In genomic region chr17:26953201-26953600, GRCm38 (mm10) we compare ENCODE assay signal across 9 mouse cellular contexts. TPM values are rescaled to one million over a fixed set of nuclear protein-coding genes. Genes with fewer than 3 reads are reported as not detected.
DNase-seq lines count a peak whose midpoint lies in the region; ATAC-seq and TF ChIP-seq lines count a peak whose summit lies in the region.
"Had no signal": no experiment of that assay in that cellular context is flagged by ENCODE, and none has a peak within 500 bp of the region (broad histone marks: within the 10 kb centered on the region; RNA-seq: fewer than 3 reads in every experiment).

No protein-coding gene starts in this region.

- intact Hi-C loops in heart, postnatal 10 days (cut with DNase I), result no loop called here

- H3K9ac ChIP-seq in heart, embryonic 15.5 days, result peak overlapping the region; percentile 39; the same call in 1 of the 2 replicates
- peak overlapping the region; percentile 71 for H3K9ac ChIP-seq in embryonic facial prominence, embryonic 13.5 days
- H3K9ac ChIP-seq in hindbrain, embryonic 11.5 days (ENCODE audit: low read depth, low read length), result peak overlapping the region; percentile 5; the same call in 1 of the 2 replicates
- H3K9ac ChIP-seq in midbrain, embryonic 11.5 days (ENCODE audit: low read length), result peak overlapping the region; percentile 74

- H3K4me3 ChIP-seq in heart, embryonic 15.5 days, result no peak overlapping the region
- peak overlapping the region; percentile 42 for H3K4me3 ChIP-seq in embryonic facial prominence, embryonic 13.5 days
- 0 out of 2 replicates have a peak overlapping the region, but pooled peaks have one; percentile 12 for H3K4me3 ChIP-seq in hindbrain, embryonic 11.5 days (ENCODE audit: low read depth, low read length)
- peak overlapping the region; percentile 41; the same call in 1 of the 2 replicates for H3K4me3 ChIP-seq in midbrain, embryonic 11.5 days (ENCODE audit: low read depth, low read length)
- H3K4me3 ChIP-seq in thymus, adult 2 months (ENCODE audit: control insufficient read depth, insufficient read depth, low read length), result no peak overlapping the region

- no peak for DNase-seq in heart, postnatal 10 days
- DNase-seq in hindbrain, embryonic 11.5 days (ENCODE audit: low spot score), result no peak
- DNase-seq in midbrain, embryonic 11.5 days (ENCODE audit: low spot score, missing footprints), result no peak
- DNase-seq in urinary bladder, postnatal 25 days (ENCODE audit: low spot score), result no peak
- DNase-seq in thymus, adult 2 months, result no peak
- DNase-seq in ovary, postnatal 10 days (ENCODE audit: low spot score), result no peak

- WGBS in heart, embryonic 15.5 days, result 31% methylated on average over 6 of the region's 6 CpGs
- WGBS in embryonic facial prominence, embryonic 13.5 days, result 27% methylated on average over 6 of the region's 6 CpGs
- WGBS in hindbrain, embryonic 11.5 days, result 25% methylated on average over 6 of the region's 6 CpGs
- 15% methylated on average over 6 of the region's 6 CpGs for WGBS in midbrain, embryonic 11.5 days
- WGBS in thymus, adult 2 months, result 72% methylated on average over 6 of the region's 6 CpGs

- TF ChIP-seq POLR2A in thymus, adult 2 months (IDR thresholded peaks at IDR 0.05; ENCODE audit: control insufficient read depth, extremely low read depth, insufficient read depth, low read length, poor library complexity), result no peak

- H3K27me3 ChIP-seq in heart, embryonic 15.5 days, result no peaks in the 10 kb centered on the region
- no peaks in the 10 kb centered on the region for H3K27me3 ChIP-seq in embryonic facial prominence, embryonic 13.5 days
- no peaks in the 10 kb centered on the region for H3K27me3 ChIP-seq in hindbrain, embryonic 11.5 days (ENCODE audit: control insufficient read depth, insufficient read depth, low read length)
- no peaks in the 10 kb centered on the region for H3K27me3 ChIP-seq in midbrain, embryonic 11.5 days (ENCODE audit: control insufficient read depth, insufficient read depth, low read length)
- peaks cover 6% of the 10 kb centered on the region; the same call in 1 of the 2 replicates for H3K27me3 ChIP-seq in thymus, adult 2 months (ENCODE audit: control insufficient read depth, insufficient read depth, low read length)

- TF ChIP-seq CTCF in thymus, adult 2 months (IDR thresholded peaks at IDR 0.05; ENCODE audit: borderline replicate concordance, control insufficient read depth, extremely low read depth, insufficient read depth, low read length, poor library complexity), result no peak

- ATAC-seq in heart, embryonic 15.5 days (replicated peaks; ENCODE audit: insufficient number of reproducible peaks, insufficient read depth, low FRiP score, low read depth), result no peak
- ATAC-seq in embryonic facial prominence, embryonic 13.5 days (ENCODE audit: insufficient number of reproducible peaks, insufficient read depth, low FRiP score, low TSS enrichment, low read depth), result no peak
- ATAC-seq in hindbrain, embryonic 11.5 days (ENCODE audit: low FRiP score), result no peak
- ATAC-seq in midbrain, embryonic 11.5 days (ENCODE audit: low FRiP score), result no peak

- no peaks in the 10 kb centered on the region for H3K9me3 ChIP-seq in heart, embryonic 15.5 days (replicated peaks)
- no peaks in the 10 kb centered on the region for H3K9me3 ChIP-seq in embryonic facial prominence, embryonic 13.5 days
- H3K9me3 ChIP-seq in hindbrain, embryonic 11.5 days (ENCODE audit: control insufficient read depth, low read length), result no peaks in the 10 kb centered on the region
- no peaks in the 10 kb centered on the region for H3K9me3 ChIP-seq in midbrain, embryonic 11.5 days (ENCODE audit: control insufficient read depth, low read length)
- H3K9me3 ChIP-seq: liver, embryonic 15.5 days had no signal

- peaks cover 10% of the 10 kb centered on the region; the same call in 1 of the 2 replicates for H3K36me3 ChIP-seq in heart, embryonic 15.5 days
- peaks cover 37% of the 10 kb centered on the region for H3K36me3 ChIP-seq in embryonic facial prominence, embryonic 13.5 days
- 0 out of 2 replicates have a peak, but pooled peaks cover 2% of the 10 kb centered on the region for H3K36me3 ChIP-seq in hindbrain, embryonic 11.5 days (ENCODE audit: control insufficient read depth, insufficient read depth, low read length)
- H3K36me3 ChIP-seq in midbrain, embryonic 11.5 days (ENCODE audit: control insufficient read depth, insufficient read depth, low read length), result peaks cover 13% of the 10 kb centered on the region; the same call in 1 of the 2 replicates
- H3K36me3 ChIP-seq in thymus, adult 2 months (ENCODE audit: control insufficient read depth, insufficient read depth, low read length), result no peaks in the 10 kb centered on the region
- H3K36me3 ChIP-seq: liver, embryonic 15.5 days had no signal

- H3K4me2 ChIP-seq in heart, embryonic 15.5 days, result peak overlapping the region; percentile 65
- H3K4me2 ChIP-seq in embryonic facial prominence, embryonic 13.5 days, result peak overlapping the region; percentile 83
- H3K4me2 ChIP-seq in hindbrain, embryonic 11.5 days (replicated peaks; ENCODE audit: low read depth, low read length), result peak overlapping the region; percentile 82
- H3K4me2 ChIP-seq in midbrain, embryonic 11.5 days, result peak overlapping the region; percentile 82

- H3K27ac ChIP-seq in heart, embryonic 15.5 days, result peak overlapping the region; percentile 91
- no peak overlapping the region for H3K27ac ChIP-seq in embryonic facial prominence, embryonic 13.5 days
- H3K27ac ChIP-seq in hindbrain, embryonic 11.5 days (ENCODE audit: low read depth, low read length), result no peak overlapping the region
- no peak overlapping the region for H3K27ac ChIP-seq in midbrain, embryonic 11.5 days (ENCODE audit: low read depth, low read length)
- H3K27ac ChIP-seq in thymus, adult 2 months (ENCODE audit: control insufficient read depth, insufficient read depth, low read length), result no peak overlapping the region
- H3K27ac ChIP-seq: liver, embryonic 15.5 days had no signal

- H3K4me1 ChIP-seq in heart, embryonic 15.5 days (replicated peaks), result peaks cover 59% of the 10 kb centered on the region
- peaks cover 52% of the 10 kb centered on the region for H3K4me1 ChIP-seq in embryonic facial prominence, embryonic 13.5 days
- H3K4me1 ChIP-seq in hindbrain, embryonic 11.5 days (replicated peaks; ENCODE audit: control insufficient read depth, insufficient read depth, low read length), result peaks cover 35% of the 10 kb centered on the region
- peaks cover 50% of the 10 kb centered on the region for H3K4me1 ChIP-seq in midbrain, embryonic 11.5 days (ENCODE audit: control insufficient read depth, insufficient read depth, low read length)
- H3K4me1 ChIP-seq in thymus, adult 2 months (replicated peaks; ENCODE audit: control insufficient read depth, insufficient read depth, low read length), result peaks cover 23% of the 10 kb centered on the region

RNA-seq across cellular contexts. Expression of gene Syngap1, which starts 12.1 kb away (rescaled TPM):
- polyA plus RNA-seq in heart, embryonic 15.5 days (2015; fragmentation: Nextera tagmentation; extraction: Ambion mirVana), result 0.60 and 1.0 TPM in 2 replicates
- 10 to 100 TPM in 1 of 2 experiments, 1 to 10 TPM in 1; 9.3 to 10.8 TPM for total RNA-seq in heart, postnatal 10 days (2021)
- polyA plus RNA-seq in embryonic facial prominence, embryonic 13.5 days (2015; fragmentation: Nextera tagmentation; extraction: Ambion mirVana), result 3.4 and 3.7 TPM in 2 replicates
- polyA plus RNA-seq in hindbrain, embryonic 11.5 days (2014; fragmentation: Nextera tagmentation; extraction: Ambion mirVana), result 3.4 and 4.7 TPM in 2 replicates
- 1.8 and 2.3 TPM in 2 replicates for polyA plus RNA-seq in midbrain, embryonic 11.5 days (2014; fragmentation: Nextera tagmentation; extraction: Ambion mirVana)
- 7.6 and 7.7 TPM in 2 replicates for polyA plus RNA-seq in thymus, adult 2 months (2012; rRNA removed)

RNA-seq across cellular contexts. Expression of gene Cuta, which starts 13.8 kb away (rescaled TPM):
- polyA plus RNA-seq in heart, embryonic 15.5 days (2015; fragmentation: Nextera tagmentation; extraction: Ambion mirVana), result 144 and 160 TPM in 2 replicates
- 100 to 1,000 TPM; 102 to 105 TPM for total RNA-seq in heart, postnatal 10 days (2021)
- 162 and 180 TPM in 2 replicates for polyA plus RNA-seq in embryonic facial prominence, embryonic 13.5 days (2015; fragmentation: Nextera tagmentation; extraction: Ambion mirVana)
- polyA plus RNA-seq in hindbrain, embryonic 11.5 days (2014; fragmentation: Nextera tagmentation; extraction: Ambion mirVana), result 135 and 154 TPM in 2 replicates
- polyA plus RNA-seq in midbrain, embryonic 11.5 days (2014; fragmentation: Nextera tagmentation; extraction: Ambion mirVana), result 146 and 157 TPM in 2 replicates
- 235 and 251 TPM in 2 replicates for polyA plus RNA-seq in thymus, adult 2 months (2012; rRNA removed)

RNA-seq across cellular contexts. Expression of gene Zbtb9, which starts 19.8 kb away (rescaled TPM):
- 8.3 and 10.2 TPM in 2 replicates for polyA plus RNA-seq in heart, embryonic 15.5 days (2015; fragmentation: Nextera tagmentation; extraction: Ambion mirVana)
- total RNA-seq in heart, postnatal 10 days (2021), result 1 to 10 TPM; 2.7 to 4.9 TPM
- polyA plus RNA-seq in embryonic facial prominence, embryonic 13.5 days (2015; fragmentation: Nextera tagmentation; extraction: Ambion mirVana), result 16.0 and 16.1 TPM in 2 replicates
- polyA plus RNA-seq in hindbrain, embryonic 11.5 days (2014; fragmentation: Nextera tagmentation; extraction: Ambion mirVana), result 10.5 and 13.2 TPM in 2 replicates
- polyA plus RNA-seq in midbrain, embryonic 11.5 days (2014; fragmentation: Nextera tagmentation; extraction: Ambion mirVana), result 13.4 and 13.6 TPM in 2 replicates
- 54.6 and 60.7 TPM in 2 replicates for polyA plus RNA-seq in thymus, adult 2 months (2012; rRNA removed)

RNA-seq across cellular contexts. Expression of gene Phf1, which starts 20.3 kb away (rescaled TPM):
- polyA plus RNA-seq in heart, embryonic 15.5 days (2015; fragmentation: Nextera tagmentation; extraction: Ambion mirVana), result 7.3 and 9.5 TPM in 2 replicates
- total RNA-seq in heart, postnatal 10 days (2021), result 10 to 100 TPM; 10.1 to 12.4 TPM
- 12.7 and 15.4 TPM in 2 replicates for polyA plus RNA-seq in embryonic facial prominence, embryonic 13.5 days (2015; fragmentation: Nextera tagmentation; extraction: Ambion mirVana)
- 4.5 and 5.5 TPM in 2 replicates for polyA plus RNA-seq in hindbrain, embryonic 11.5 days (2014; fragmentation: Nextera tagmentation; extraction: Ambion mirVana)
- 3.6 and 3.7 TPM in 2 replicates for polyA plus RNA-seq in midbrain, embryonic 11.5 days (2014; fragmentation: Nextera tagmentation; extraction: Ambion mirVana)
- polyA plus RNA-seq in thymus, adult 2 months (2012; rRNA removed), result 125 and 132 TPM in 2 replicates

RNA-seq across cellular contexts. Expression of gene Kifc5b, which starts 36.3 kb away (rescaled TPM):
- 5.3 and 7.4 TPM in 2 replicates for polyA plus RNA-seq in heart, embryonic 15.5 days (2015; fragmentation: Nextera tagmentation; extraction: Ambion mirVana)
- total RNA-seq in heart, postnatal 10 days (2021), result 1 to 10 TPM; 3.9 to 4.1 TPM
- 8.9 and 10.2 TPM in 2 replicates for polyA plus RNA-seq in embryonic facial prominence, embryonic 13.5 days (2015; fragmentation: Nextera tagmentation; extraction: Ambion mirVana)
- 4.6 and 5.9 TPM in 2 replicates for polyA plus RNA-seq in hindbrain, embryonic 11.5 days (2014; fragmentation: Nextera tagmentation; extraction: Ambion mirVana)
- polyA plus RNA-seq in midbrain, embryonic 11.5 days (2014; fragmentation: Nextera tagmentation; extraction: Ambion mirVana), result 3.8 and 6.4 TPM in 2 replicates
- polyA plus RNA-seq in thymus, adult 2 months (2012; rRNA removed), result 26.0 and 30.1 TPM in 2 replicates

Comparison
In these comparisons a context has a peak if more than half of its experiments do, and no peak if none do; other contexts are left out.
1. H3K4me3 ChIP-seq: peak in embryonic facial prominence, embryonic 13.5 days (single experiment), hindbrain, embryonic 11.5 days (single experiment) and midbrain, embryonic 11.5 days (single experiment); none in heart, embryonic 15.5 days (single experiment) and thymus, adult 2 months (single experiment).
2. H3K9ac ChIP-seq: peak in every context shown above with its lines; median percentile 74 in midbrain, embryonic 11.5 days; 71 in embryonic facial prominence, embryonic 13.5 days; 39 in heart, embryonic 15.5 days; 5 in hindbrain, embryonic 11.5 days.
3. Peak in every context shown above with its lines, with median percentiles within 50 percentile points of each other: H3K4me2 ChIP-seq.